Mouse (Mus musculus): ENCODE measurements at regions not wholly inside any gene's neighbourhood (a gene's known extent, or its start where the extent isn't known, plus 50 kb on each side); places are given as distances from the start of the nearest gene placed in this dataset.

- DNase-seq (ENCODE audit: low read depth, low spot score), result no peak
Measured at GRCm38 (mm10) chr2:169142224-169142623, 186.8 kb upstream of the Zfp64 start.

DNA sequence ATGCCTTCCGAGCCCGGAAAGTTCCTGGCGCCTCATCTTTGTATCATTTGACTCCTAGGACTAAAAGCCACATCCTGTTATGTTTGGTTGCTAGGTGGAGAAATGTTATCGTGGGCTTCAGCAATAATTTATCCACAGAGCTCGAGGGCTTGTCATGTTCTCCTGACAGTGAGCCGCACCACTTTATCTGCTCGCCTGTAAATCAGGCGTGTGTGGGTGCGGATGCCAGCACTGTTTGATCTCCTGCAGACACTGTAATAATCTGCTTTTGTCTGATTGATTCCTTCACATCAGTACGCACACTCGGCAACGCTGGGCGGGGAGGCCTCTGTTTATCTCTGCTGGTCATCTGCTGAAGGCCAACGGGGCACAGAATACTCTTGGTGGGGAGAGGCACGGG, 178.5 kb upstream of the Zfp64 start:
- DNase-seq (ENCODE audit: low read depth, low spot score), result no peak

DNA sequence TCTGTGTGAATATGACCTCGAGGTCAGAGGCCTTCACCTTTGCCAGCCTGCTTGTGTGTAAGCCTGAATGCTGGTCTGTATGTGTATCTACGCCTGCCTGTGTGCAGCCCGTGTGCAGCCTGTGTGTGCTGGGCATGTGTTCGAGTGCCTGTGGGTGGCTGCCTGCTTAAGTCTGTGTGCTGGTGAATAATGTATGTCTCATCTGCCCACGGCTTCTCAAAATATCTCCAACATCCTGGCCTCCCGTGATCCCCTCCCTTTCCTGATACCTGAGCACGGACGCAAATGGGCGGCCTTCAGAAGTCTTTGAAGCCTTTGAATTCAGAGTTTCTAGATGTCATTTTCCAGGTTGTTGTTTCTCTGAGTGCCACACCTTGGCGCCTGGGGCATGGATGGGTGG, 170.1 kb upstream of the Zfp64 start:
- no peak for DNase-seq (ENCODE audit: low read depth, low spot score)

DNA sequence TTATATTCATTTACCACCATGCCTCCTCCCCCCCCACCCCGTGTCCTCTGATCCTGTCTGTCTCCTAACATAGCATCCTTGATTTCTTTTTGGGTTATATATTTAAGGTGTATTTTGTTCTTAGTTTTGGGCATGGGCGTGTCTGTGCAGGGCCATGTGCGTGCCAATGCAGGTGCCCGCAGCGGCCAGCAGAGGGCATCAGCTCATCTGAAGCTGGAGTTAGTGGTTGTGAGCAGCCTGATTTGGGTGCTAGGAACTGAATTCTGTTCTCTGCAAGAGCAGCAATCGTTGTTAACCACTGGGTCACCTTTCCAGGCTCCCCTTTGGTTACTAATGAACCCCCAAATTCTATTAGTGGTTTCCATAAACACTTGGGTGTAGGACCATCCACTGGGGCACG, 167.5 kb upstream of the Zfp64 start:
- no peak for DNase-seq (ENCODE audit: low read depth, low spot score)

DNA sequence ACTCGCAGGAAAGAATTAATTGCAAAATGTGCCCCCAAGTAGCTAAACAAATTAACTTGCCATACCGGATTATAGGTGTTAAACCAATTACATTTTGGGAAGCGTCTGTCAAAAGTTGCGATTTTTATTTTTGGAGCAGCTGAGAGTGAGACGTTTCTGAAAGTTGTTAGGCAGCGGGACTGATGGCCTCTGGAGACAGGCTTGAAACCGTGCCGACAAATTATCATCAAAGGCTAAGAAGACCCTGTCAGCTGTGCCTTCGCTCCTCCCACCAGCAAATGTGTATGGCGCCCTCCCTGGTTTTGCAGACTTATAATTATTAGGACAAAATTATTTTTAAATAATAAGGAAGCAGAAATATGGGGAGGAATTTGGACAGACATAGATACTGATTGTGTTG, 161.5 kb upstream of the Zfp64 start:
- no peak for DNase-seq (ENCODE audit: low read depth, low spot score)

DNA sequence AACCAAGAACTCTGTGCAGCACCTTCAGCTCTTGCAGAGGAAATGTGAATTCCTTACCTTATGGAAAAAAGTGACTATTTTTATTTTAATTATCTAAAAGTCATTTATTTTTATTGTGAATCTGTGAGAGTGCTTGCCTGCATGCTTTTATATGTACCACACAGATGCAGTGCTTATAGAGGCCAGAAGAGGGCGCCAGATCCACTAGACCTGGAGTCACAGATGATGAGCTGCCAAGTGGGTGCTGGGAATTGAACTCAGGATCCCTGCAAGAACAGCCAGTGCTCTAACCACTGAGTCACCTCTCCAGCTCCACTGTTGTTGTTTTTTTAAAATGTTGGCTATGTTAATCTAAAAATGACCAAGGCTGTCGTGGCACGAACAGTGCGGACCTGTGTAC, 153.7 kb upstream of the Zfp64 start:
- DNase-seq (ENCODE audit: low read depth, low spot score), result no peak

GRCm38 (mm10) chr2:169108037-169108436, 152.7 kb upstream of the Zfp64 start:
- no peak for DNase-seq (ENCODE audit: low read depth, low spot score)

GRCm38 (mm10) chr2:169101506-169102261, 146.3 kb upstream of the Zfp64 start:
- DNase-seq (ENCODE audit: low read depth, low spot score), result no peak

DNA sequence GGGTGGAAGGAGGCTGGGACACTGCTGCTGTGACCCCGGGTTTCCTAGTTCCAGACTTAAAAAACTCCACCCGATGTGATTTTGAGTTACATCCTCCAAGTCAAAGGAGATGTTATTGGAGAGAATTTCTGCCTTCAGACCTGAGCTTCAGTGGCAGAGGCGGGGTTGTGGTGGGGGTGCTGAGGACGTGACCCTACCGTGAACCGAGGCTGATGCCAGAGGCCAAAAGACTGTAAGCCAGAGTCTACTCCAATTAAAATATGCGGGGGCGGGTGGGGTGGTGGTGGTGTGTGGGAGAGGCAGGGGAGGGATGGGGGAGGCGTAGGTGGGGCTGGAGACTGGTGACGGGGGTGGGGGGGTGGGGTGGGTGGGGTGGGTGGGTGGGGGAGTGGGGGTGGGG, 145.1 kb upstream of the Zfp64 start:
- DNase-seq (ENCODE audit: low read depth, low spot score), result no peak

GRCm38 (mm10) chr2:169099678-169100077, 144.3 kb upstream of the Zfp64 start:
- no peak for DNase-seq (ENCODE audit: low read depth, low spot score)

DNA sequence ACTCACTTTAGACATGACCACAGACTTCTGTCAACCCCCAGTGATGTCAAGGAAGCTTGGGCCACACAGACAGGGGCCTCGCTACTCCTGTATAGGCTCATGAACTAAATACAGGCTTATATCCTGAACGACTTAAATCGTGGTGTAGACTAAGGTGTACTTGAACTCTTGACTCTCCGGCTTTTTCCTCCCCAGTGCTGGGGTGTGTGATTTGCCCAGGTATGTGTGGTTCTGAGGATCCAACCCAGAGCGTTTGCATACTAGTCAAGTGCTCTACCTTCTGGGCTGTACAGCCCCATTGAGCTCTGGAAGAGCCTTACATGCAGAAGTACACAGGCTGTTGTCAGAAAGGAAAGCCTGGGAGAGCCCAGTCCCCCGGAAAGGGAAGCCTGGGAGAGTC, 143.2 kb upstream of the Zfp64 start:
- DNase-seq (ENCODE audit: low read depth, low spot score), result no peak

- DNase-seq (ENCODE audit: low read depth, low spot score), result no peak
Measured at GRCm38 (mm10) chr2:169094011-169094754, 138.8 kb upstream of the Zfp64 start.

DNA sequence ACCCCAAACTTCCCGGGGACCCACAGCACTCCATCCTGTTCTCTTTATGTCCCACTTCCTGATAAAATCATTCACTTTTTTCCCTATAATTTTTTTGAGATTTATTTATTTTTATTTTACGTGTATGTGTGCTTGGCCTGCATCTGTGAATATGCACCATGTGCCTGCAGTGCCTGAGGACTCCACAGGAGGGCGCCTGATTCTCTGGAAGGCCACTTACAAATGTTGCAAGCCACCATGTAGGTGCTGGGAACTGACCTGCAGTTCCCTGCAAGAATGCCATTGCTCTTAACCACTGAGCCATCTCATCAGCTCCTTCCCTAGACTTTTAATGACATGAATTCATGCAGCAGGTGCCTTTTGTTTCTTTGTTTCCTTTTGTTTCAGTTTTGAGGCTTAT, 134.9 kb upstream of the Zfp64 start:
- no peak for DNase-seq (ENCODE audit: low read depth, low spot score)

DNA sequence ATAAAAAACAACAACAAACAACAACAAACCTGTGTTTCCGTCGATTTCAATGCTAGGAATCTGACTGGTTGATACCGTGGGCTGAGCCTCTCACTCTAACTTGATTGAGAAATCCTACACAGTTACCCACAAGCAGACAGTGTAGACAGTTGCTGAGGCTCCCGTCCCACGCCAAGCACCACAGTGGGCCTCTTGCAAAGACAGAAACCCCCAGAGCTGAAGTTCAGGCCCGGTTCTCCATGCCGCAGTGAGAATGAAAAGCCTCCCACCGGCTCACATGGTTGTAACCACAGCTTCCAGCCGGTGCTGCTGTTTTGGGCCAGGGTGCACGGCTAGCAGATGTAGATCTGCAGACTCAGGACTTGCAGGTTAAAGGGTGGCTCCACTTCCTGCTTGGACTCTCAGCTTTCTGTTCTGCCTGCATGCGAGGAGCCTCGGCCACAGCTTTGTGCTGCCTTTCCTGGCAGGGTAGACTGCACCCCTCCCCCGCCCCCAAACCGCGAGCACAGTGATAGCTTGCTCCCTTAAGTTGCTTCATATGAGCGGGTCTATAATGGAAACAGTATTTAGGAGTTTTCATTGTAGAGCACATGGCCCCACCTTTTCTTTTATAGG, 133.6 kb upstream of the Zfp64 start:
- no peak for DNase-seq (ENCODE audit: low read depth, low spot score)

DNA sequence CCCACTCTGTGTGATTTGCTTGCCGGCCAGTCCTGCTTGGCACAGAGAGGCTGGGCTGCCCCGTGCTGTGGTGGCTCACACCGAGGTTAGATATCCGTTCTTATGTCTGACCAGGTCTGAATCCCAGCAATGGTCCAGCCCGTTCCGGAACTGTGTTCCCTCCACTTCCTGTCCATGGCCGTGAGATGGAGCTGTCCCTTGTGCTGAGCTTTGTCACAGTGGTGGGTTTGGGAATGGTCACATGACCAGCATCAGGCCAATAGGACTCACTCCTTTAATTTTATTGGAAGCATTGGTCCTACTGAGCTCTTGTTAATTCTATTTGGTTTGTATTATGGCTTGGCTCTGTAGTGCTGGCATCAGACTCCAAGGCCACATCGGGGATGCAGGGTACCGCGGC, 132.9 kb upstream of the Zfp64 start:
- no peak for DNase-seq (ENCODE audit: low read depth, low spot score)

- no peak for DNase-seq (ENCODE audit: low read depth, low spot score)
Measured at GRCm38 (mm10) chr2:169071267-169071666, 115.9 kb upstream of the Zfp64 start.

- no peak for DNase-seq (ENCODE audit: low read depth, low spot score)
Measured at GRCm38 (mm10) chr2:169065166-169065698, 109.8 kb upstream of the Zfp64 start.

- DNase-seq (ENCODE audit: low read depth, low spot score), result peak; percentile 70
Measured at GRCm38 (mm10) chr2:169061520-169061919, 106.1 kb upstream of the Zfp64 start.

GRCm38 (mm10) chr2:169060495-169060894, 105.1 kb upstream of the Zfp64 start:
- DNase-seq (ENCODE audit: low read depth, low spot score), result no peak

- peak; percentile 4 for DNase-seq (ENCODE audit: low read depth, low spot score)
Measured at GRCm38 (mm10) chr2:169057831-169058230, 102.4 kb upstream of the Zfp64 start.

DNA sequence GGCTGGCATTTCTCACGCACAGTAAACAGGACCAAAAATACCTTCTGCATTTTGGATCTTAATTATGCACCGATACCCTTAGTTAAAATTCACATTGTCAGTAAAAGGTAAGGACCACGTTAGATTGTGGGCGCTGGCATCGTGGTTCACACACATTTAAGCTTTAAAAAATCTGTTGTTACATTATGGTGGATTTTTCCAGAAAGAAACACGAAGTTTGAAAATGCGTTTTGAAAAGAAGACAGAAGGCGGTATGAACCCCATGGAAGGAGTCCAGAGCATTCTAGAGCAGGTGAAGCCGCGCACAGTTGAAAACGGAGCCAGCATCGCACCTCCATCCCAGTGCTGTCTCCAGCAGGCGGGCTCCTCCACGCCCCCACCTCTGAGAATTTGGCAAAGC, 94.6 kb upstream of the Zfp64 start:
- no peak for DNase-seq (ENCODE audit: low read depth, low spot score)

DNA sequence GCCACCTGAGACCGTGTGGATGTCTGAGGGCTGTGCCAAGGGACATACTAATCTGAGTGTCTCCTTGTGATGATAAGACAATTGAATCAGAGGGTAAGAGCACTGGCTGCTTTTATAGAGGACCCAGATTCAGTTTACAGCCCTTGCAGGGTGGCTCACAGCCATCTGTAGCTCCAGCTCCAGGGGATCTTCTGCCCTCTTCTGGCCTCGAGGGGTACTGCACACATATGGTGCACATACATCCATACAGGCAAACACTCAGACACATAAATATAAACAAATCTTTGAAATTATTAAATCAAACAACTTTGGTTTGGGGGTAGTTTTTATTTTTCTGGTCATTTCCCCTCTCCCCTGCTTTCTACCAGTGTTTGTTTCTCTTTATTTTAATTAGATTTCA, 86.4 kb upstream of the Zfp64 start:
- DNase-seq (ENCODE audit: low read depth, low spot score), result no peak

- no peak for DNase-seq (ENCODE audit: low read depth, low spot score)
Measured at GRCm38 (mm10) chr2:169037975-169038374, 82.6 kb upstream of the Zfp64 start.
